Mouse (Mus musculus) bone marrow macrophage, adult 2 months (primary cell): ENCODE data around the gene Gm13889. TPM values are rescaled to one million over a fixed set of nuclear protein-coding genes. Genes with fewer than 3 reads are reported as not detected.

Experiments
- H3K27ac ChIP-seq: 2 replicates; pipeline ENCODE4 v1.5.1; 2012; ENCODE audit warnings: low read depth, low read length; ENCODE audit not compliant: insufficient read depth
- H3K4me1 ChIP-seq: 2 replicates; pipeline ENCODE4 v1.6.1; 2012; ENCODE audit warnings: low read length; ENCODE audit not compliant: control insufficient read depth, insufficient read depth
- H3K4me3 ChIP-seq: 2 replicates; pipeline ENCODE4 v1.5.1; 2012; ENCODE audit warnings: mild to moderate bottlenecking, low read length, moderate library complexity; ENCODE audit not compliant: insufficient read depth
- CTCF ChIP-seq: IDR thresholded peaks from 2 replicates; pipeline ENCODE4 v1.5.1; 2012; ENCODE audit warnings: low read depth, mild to moderate bottlenecking, low read length, moderate library complexity
- POLR2A ChIP-seq: IDR thresholded peaks from 2 replicates; pipeline ENCODE4 v1.6.1; 2012; ENCODE audit warnings: mild to moderate bottlenecking, low read depth, low read length, borderline replicate concordance
- polyA plus RNA-seq: library from polyadenylated mRNA; stranded (reverse); fragments of >200 nt; gene quantifications from 2 replicates; pipeline ENCODE4 v1.2.4, GENCODE M21; 2012; ENCODE audit not compliant: missing spikeins, insufficient read depth, insufficient read length

The Gm13889 gene
- polyA plus RNA-seq, 1 experiment = not detected

DNA sequence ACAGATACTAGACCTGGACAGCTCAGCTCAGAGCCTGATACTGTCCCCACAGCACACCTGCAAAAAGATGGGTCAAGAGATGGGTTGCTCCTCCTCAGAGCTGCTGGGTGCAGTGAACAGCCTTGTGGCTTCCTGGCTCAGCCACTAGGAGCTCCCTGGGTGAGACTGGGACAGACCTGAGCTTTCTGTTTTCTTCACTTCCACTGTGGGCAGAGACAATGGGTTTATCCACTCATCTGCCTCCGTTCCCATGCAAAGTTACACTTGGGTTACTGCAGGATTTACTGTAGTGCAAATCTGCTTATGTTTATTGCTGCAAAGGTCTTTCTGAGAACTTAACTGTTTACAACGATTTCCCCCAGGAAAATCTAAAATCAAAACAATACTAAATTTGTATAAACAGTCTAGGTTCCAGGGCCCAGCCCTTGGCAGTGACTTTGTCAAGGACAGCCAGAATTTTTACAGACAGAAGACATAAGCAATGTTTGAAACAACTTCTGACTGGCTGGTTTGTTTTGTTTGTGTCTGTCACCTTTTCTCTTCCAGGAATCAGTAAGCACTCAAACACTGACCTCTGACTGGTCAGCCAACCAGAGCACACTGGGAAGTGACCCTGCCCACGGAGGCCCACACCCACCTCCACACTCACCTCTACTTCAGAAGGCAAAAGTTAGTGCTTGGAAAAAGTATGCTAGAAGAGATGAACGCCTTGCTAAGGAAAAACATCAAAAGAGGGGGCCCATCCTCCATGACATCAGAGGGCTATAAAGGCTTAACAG lies 25.6 kb upstream of the Gm13889 start:
- 0 out of 2 replicates have a peak, but pooled peaks cover 2% of the 10 kb centered on the region for H3K4me1 ChIP-seq
- no peak overlapping the region for H3K27ac ChIP-seq
- no peak overlapping the region for H3K4me3 ChIP-seq
- no peak for TF ChIP-seq POLR2A
- no peak for TF ChIP-seq CTCF

DNA sequence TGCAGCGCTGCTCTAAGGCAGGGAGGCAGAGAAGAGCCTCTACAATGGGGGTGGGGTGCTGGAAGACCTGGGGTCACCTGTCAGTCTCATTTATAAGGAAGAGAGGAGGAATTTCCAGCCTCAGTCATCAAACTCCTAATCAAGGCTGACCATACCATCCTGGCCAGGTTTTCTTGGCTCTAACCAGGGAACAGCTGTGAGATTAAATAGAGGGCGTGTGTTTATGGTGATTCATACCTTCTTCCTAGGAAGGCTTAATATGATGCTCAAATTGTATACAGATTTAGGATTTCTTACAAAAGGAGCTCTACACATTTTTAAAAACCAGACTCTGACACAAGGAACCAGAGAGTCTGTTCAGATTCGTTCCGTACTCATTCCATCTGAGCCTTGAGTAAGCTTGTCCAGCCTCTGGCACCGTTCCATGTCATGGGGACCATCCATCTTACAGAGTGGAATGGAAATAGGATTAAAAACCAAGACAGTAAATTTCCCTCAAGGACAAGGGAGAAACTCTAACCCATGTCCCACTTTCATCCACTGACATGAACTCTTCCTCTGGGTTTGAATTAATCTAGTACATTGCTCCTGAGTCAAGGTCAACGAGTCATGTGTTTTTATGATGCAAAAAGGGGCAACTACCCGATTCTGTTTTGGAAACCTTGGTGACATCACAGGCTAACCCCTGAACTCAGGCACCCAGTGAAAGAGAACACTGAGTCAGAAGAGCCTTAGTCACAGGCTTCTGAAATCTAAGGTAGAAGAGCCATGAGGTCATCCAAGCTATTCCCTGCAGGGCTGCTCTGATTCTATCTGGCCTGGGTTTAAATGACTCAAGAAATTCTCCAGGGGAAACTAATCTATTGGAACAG lies 22.5 kb upstream of the Gm13889 start:
- H3K27ac ChIP-seq = no peak overlapping the region
- TF ChIP-seq POLR2A = no peak
- TF ChIP-seq CTCF = no peak
- peaks cover 9% of the 10 kb centered on the region for H3K4me1 ChIP-seq
- H3K4me3 ChIP-seq = no peak overlapping the region

DNA sequence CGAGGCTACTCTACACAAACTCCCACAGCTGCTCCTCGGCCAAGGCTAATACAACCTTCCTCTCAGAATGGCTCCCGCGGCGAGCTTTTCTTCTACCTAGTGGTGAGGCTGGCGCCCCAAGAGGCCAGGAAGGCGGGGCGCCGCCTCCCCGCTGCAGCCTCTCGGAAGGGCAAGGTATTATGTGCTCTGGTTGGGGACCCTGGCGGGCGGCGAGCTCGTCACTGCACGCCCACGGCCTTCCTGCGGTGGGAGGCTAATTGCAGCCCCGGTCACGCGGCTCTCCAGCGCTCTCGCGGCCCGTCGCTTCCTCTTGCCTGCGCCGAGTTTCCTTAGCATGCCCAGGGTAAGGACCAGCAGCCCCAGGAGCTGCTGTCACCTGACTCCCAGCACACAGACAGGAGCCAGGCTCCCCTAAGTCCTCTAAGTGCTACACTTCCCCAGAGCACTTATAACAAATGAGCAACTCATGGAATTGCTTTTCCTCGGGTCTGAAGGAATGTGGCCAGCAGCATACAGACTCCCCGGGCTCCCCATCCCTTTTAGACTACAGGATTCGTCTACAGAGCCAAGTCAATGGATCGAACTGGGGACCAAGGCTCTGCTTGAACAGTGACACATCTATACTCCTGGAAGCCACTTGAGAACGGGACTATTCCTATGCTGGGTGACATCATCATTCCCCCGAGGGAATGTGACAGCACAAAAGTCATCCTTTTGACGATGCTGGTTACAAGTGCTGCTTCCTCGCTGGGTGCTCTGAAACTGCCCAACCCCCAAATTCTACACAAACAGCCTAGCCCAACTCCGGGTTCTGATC lies 19.6 kb upstream of the Gm13889 start:
- no peak for TF ChIP-seq CTCF
- TF ChIP-seq POLR2A = no peak
- H3K4me3 ChIP-seq = peak overlapping the region; percentile 54
- no peak overlapping the region for H3K27ac ChIP-seq
- peaks cover 9% of the 10 kb centered on the region for H3K4me1 ChIP-seq

DNA sequence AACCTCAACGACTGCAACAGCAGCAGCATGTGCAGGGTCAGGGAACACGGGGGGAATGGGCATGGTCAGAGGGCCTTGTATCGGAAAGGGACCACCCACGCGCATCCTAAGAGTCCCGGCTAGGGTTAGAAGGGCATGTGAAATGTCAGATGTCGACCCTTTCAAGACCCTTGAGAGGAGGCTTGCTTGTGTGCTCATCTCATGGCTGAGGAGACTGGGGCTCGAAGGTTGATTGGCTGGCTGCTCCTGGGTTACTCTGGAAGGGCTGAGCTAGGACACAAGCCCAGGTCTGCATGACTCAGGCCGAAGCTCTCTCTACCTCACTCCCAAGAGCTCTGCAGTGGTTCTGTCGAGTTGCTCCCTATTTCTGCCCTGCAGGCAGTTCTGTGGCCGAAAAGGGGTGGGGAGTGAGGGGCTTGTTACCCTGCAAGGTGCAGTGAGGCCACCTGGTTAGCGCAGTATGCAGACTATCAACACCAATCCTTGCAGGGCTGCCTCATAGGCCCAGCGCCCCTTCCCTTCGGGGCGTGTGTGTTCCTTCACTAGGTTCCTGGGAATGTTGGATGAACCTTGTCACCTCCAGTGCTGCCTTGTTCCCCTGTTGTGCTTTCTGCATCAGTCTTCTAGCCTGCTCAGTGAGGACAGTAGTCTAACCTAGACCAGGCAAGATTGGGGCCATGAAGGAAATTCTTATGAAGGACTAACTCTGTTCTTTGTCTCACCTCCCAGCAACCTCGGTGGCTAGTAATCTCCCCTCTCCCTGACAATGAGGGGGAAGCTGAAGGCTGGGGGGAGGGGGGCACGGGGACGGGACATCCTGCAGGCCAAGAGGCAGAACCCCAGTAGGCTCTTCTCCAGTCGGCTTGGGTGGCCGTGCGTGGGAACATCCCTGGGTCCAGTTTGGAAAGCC lies 18.8 kb upstream of the Gm13889 start:
- TF ChIP-seq CTCF (no peak), POLR2A (no peak)
- Histone ChIP-seq H3K27ac (no peak overlapping the region), H3K4me1 (peaks cover 9% of the 10 kb centered on the region), H3K4me3 (peak overlapping the region; percentile 54)

DNA sequence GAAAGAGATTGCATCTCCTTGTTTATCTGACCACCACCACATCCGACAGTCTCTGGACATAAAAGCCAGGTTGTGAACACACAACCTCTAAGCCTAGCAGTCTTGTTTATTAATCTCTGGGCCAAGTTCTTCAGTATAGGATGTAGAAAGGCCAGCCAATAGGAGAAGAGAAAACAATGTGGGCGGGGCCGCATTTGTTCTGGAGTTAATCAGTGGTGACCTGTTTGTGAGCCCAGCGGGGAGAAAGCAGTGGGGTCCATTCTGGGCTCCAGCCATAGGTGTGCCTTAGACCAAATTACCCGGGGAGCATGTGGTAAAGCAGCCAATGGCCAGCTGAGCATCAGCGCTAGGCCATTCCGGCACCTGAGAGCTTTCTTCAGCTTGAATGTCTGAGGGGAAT lies 18.0 kb upstream of the Gm13889 start:
- H3K27ac ChIP-seq = no peak overlapping the region
- no peak for TF ChIP-seq POLR2A
- TF ChIP-seq CTCF = no peak
- peaks cover 9% of the 10 kb centered on the region for H3K4me1 ChIP-seq
- no peak overlapping the region for H3K4me3 ChIP-seq

DNA sequence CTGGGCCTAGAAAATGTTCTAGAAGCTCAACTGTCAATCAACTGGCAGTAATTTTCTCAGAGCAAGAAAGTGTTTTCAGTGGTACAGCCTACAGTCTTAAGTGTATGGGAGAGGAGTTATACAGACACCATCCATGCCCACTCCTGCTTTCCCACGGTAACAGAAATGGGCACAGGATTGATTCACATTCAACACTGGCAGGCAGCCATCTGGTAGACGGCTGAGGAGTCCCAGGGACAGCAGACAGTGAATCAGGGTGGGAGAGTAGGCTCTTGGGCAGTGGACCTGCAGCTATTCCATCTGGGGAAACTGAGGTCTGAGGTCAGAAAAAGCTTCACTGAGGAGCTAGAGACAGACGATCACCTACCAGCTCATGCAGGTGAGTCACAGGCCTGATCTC lies 14.6 kb upstream of the Gm13889 start:
- H3K4me3 ChIP-seq = no peak overlapping the region
- TF ChIP-seq CTCF (no peak), POLR2A (no peak)
- H3K4me1 ChIP-seq = peaks cover under 1% of the 10 kb centered on the region; the same call in 1 of the 2 replicates
- H3K27ac ChIP-seq = no peak overlapping the region

DNA sequence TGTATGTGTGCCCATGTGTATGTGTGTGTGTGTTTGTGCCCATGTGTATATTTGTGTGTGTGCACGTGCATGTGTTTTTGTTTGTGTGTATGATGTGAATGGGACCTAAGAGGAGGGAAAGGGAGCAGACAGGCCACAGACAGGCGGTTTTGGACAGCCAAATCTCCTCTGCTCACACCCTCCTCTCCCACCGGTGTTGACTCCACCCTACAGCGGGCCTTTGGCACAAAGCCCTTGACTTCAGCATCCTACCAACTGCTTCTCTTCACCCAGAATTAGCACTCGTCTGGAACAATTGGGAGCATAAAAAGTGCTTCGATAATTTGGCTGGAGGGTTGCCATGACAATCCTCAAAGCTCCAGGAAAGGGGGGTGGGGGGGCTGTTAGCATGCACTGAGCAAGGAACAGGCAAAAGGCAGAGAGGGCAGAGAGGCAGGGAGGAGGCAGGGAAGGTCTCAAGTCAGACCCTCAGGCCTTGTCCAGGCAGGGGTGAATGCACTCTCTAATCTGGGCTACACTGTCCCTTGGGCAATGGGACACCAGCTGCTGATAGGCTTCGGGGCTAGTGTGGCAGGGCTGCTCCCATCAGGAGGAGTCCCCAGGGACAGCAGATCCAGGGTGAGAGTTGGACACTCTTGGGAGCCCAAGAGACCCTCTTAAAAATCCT lies 7.6 kb upstream of the Gm13889 start:
- Histone ChIP-seq H3K4me1 (peaks cover 8% of the 10 kb centered on the region), H3K27ac (no peak overlapping the region), H3K4me3 (no peak overlapping the region)
- no peak for TF ChIP-seq POLR2A
- TF ChIP-seq CTCF = no peak

DNA sequence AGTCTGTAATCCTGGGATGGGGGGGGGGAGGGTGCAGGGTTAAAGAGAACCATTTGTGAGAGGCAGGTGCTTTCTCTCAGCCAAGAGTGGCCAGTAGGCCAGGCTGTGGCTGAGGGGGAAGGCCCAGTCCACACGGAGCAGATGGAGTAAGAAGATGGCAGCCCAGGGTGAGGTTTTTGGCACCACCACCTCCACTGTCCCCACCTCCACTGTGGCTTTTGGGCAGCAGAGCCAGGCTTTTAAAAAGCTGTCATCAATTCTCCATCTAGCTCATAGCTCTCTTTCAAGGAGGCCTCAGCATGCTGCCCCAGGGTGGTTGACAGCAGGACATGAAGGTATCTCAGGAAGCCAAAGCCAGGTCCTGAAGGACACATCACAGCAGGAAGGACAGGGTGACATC lies 6.8 kb upstream of the Gm13889 start:
- H3K4me1 ChIP-seq = peaks cover 8% of the 10 kb centered on the region
- no peak overlapping the region for H3K4me3 ChIP-seq
- H3K27ac ChIP-seq = no peak overlapping the region
- TF ChIP-seq CTCF (no peak), POLR2A (no peak)
